Mouse (Mus musculus): ENCODE measurements around the gene Txlna. TPM values are rescaled to one million over a fixed set of nuclear protein-coding genes. Genes with fewer than 3 reads are reported as not detected.

Gene Txlna
- total and polyA plus RNA-seq, 2 experiments from 2014 or later: 29.3 to 31.6 TPM

GRCm38 (mm10) chr4:129600233-129601158 is 40.4 kb downstream of the Txlna start, which contains the start of the genes Eif3i and Tmem234:
Eif3i (minus strand) TSS chr4:129600648.
Tmem234 (plus strand) TSS chr4:129600668.
- H3K4me1 ChIP-seq (ENCODE audit: insufficient read depth, low read length): peaks cover 16% of the 10 kb centered on the region
- peak within 1 kb of the TSS; percentile 88 for H3K4me2 ChIP-seq (ENCODE audit: low read depth, low read length)
- peak within 1 kb of the TSS; percentile 77 for H3K27ac ChIP-seq
- TF ChIP-seq CTCF (IDR thresholded peaks at IDR 0.05; ENCODE audit: low read depth): peak; percentile 39; the same call in 1 of the 2 replicates
- DNase-seq (ENCODE audit: low spot score) (peak; percentile 93), ATAC-seq (peak; percentile 93)
- no peaks in the 10 kb centered on the region for H3K27me3 ChIP-seq (ENCODE audit: insufficient read depth, low read length)
- H3K4me3 ChIP-seq (ENCODE audit: low read length): peak within 1 kb of the TSS; percentile 81
- H3K9me3 ChIP-seq (ENCODE audit: low read length): no peaks in the 10 kb centered on the region
- under 1% methylated on average over 68 of the region's 74 CpGs for WGBS
- H3K36me3 ChIP-seq (ENCODE audit: insufficient read depth, low read length): peaks cover 16% of the 10 kb centered on the region
- H3K9ac ChIP-seq (replicated peaks; ENCODE audit: low read length): peak within 1 kb of the TSS; percentile 92

GRCm38 (mm10) chr4:129588865-129589264 is 52.0 kb downstream of the Txlna start:
- TF ChIP-seq CTCF (IDR thresholded peaks at IDR 0.05; ENCODE audit: low read depth): no peak
- no peak overlapping the region for H3K27ac ChIP-seq
- H3K36me3 ChIP-seq (ENCODE audit: insufficient read depth, low read length): peaks cover 29% of the 10 kb centered on the region

GRCm38 (mm10) chr4:129586943-129587342 is 53.9 kb downstream of the Txlna start:
- Histone ChIP-seq H3K27me3 (ENCODE audit: insufficient read depth, low read length) (no peaks in the 10 kb centered on the region), H3K4me1 (ENCODE audit: insufficient read depth, low read length) (no peaks in the 10 kb centered on the region), H3K9ac (replicated peaks; ENCODE audit: low read length) (no peak overlapping the region), H3K36me3 (ENCODE audit: insufficient read depth, low read length) (peaks cover 12% of the 10 kb centered on the region), H3K9me3 (ENCODE audit: low read length) (no peaks in the 10 kb centered on the region), H3K27ac (no peak overlapping the region), H3K4me3 (ENCODE audit: low read length) (no peak overlapping the region), H3K4me2 (ENCODE audit: low read depth, low read length) (no peak overlapping the region)
- TF ChIP-seq CTCF (IDR thresholded peaks at IDR 0.05; ENCODE audit: low read depth): no peak
- 7% methylated on average over 1 of the region's 1 CpGs for WGBS
- ATAC-seq (no peak), DNase-seq (ENCODE audit: low spot score) (no peak)

More at GRCm38 (mm10) chr4:129588865-129589264, 52.0 kb downstream of the Txlna start:
- WGBS: 89% methylated on average over 4 of the region's 4 CpGs
- Histone ChIP-seq H3K9ac (replicated peaks; ENCODE audit: low read length) (no peak overlapping the region), H3K27me3 (ENCODE audit: insufficient read depth, low read length) (no peaks in the 10 kb centered on the region), H3K4me1 (ENCODE audit: insufficient read depth, low read length) (no peaks in the 10 kb centered on the region), H3K4me3 (ENCODE audit: low read length) (no peak overlapping the region), H3K4me2 (ENCODE audit: low read depth, low read length) (no peak overlapping the region), H3K9me3 (ENCODE audit: low read length) (no peaks in the 10 kb centered on the region)
- ATAC-seq (no peak), DNase-seq (ENCODE audit: low spot score) (no peak)

- DNase-seq (ENCODE audit: low spot score) (no peak), ATAC-seq (no peak)
- H3K9ac ChIP-seq (replicated peaks; ENCODE audit: low read length): no peak overlapping the region
- H3K9me3 ChIP-seq (ENCODE audit: low read length): no peaks in the 10 kb centered on the region
- no peak overlapping the region for H3K27ac ChIP-seq
- TF ChIP-seq CTCF (IDR thresholded peaks at IDR 0.05; ENCODE audit: low read depth): no peak
- peaks cover under 1% of the 10 kb centered on the region; the same call in 1 of the 2 replicates for H3K36me3 ChIP-seq (ENCODE audit: insufficient read depth, low read length)
- 0 out of 2 replicates have a peak overlapping the region, but pooled peaks have one; percentile 36 for H3K4me3 ChIP-seq (ENCODE audit: low read length)
- H3K27me3 ChIP-seq (ENCODE audit: insufficient read depth, low read length): no peaks in the 10 kb centered on the region
- no peaks in the 10 kb centered on the region for H3K4me1 ChIP-seq (ENCODE audit: insufficient read depth, low read length)
- 88% methylated on average over 9 of the region's 9 CpGs for WGBS
- H3K4me2 ChIP-seq (ENCODE audit: low read depth, low read length): no peak overlapping the region
Measured at GRCm38 (mm10) chr4:129585773-129586172, 55.1 kb downstream of the Txlna start.

- WGBS: 2% methylated on average over 36 of the region's 36 CpGs
- peak; percentile 66 for TF ChIP-seq CTCF (IDR thresholded peaks at IDR 0.05; ENCODE audit: low read depth)
- peak; percentile 79 for ATAC-seq
Measured at GRCm38 (mm10) chr4:129584884-129585608, 55.8 kb downstream of the Txlna start.

GRCm38 (mm10) chr4:129584370-129584769 is 56.5 kb downstream of the Txlna start:
- DNase-seq (ENCODE audit: low spot score): no peak
- TF ChIP-seq CTCF (IDR thresholded peaks at IDR 0.05; ENCODE audit: low read depth): no peak
- no peaks in the 10 kb centered on the region for H3K4me1 ChIP-seq (ENCODE audit: insufficient read depth, low read length)
- H3K9ac ChIP-seq (replicated peaks; ENCODE audit: low read length): no peak overlapping the region
- peak overlapping the region; percentile 36; the same call in 1 of the 2 replicates for H3K4me3 ChIP-seq (ENCODE audit: low read length)
- H3K27ac ChIP-seq: peak overlapping the region; percentile 54; the same call in 1 of the 2 replicates
- peak overlapping the region; percentile 60 for H3K4me2 ChIP-seq (ENCODE audit: low read depth, low read length)
- ATAC-seq: no peak
- H3K27me3 ChIP-seq (ENCODE audit: insufficient read depth, low read length): no peaks in the 10 kb centered on the region
- no peaks in the 10 kb centered on the region for H3K9me3 ChIP-seq (ENCODE audit: low read length)
- H3K36me3 ChIP-seq (ENCODE audit: insufficient read depth, low read length): no peaks in the 10 kb centered on the region
- 71% methylated on average over 1 of the region's 1 CpGs for WGBS

More at GRCm38 (mm10) chr4:129584884-129585608, 55.8 kb downstream of the Txlna start:
- H3K4me1 ChIP-seq (ENCODE audit: insufficient read depth, low read length): no peaks in the 10 kb centered on the region
- H3K36me3 ChIP-seq (ENCODE audit: insufficient read depth, low read length): no peaks in the 10 kb centered on the region
- no peaks in the 10 kb centered on the region for H3K9me3 ChIP-seq (ENCODE audit: low read length)
- H3K27me3 ChIP-seq (ENCODE audit: insufficient read depth, low read length): no peaks in the 10 kb centered on the region
- H3K9ac ChIP-seq (replicated peaks; ENCODE audit: low read length): peak overlapping the region; percentile 35; the same call in 1 of the 2 replicates
- peak; percentile 82 for DNase-seq (ENCODE audit: low spot score)
- peak overlapping the region; percentile 54 for H3K27ac ChIP-seq
- H3K4me2 ChIP-seq (ENCODE audit: low read depth, low read length): peak overlapping the region; percentile 60
- H3K4me3 ChIP-seq (ENCODE audit: low read length): peak overlapping the region; percentile 36
